Mouse (Mus musculus) heart, embryonic 14.5 days (tissue): ENCODE results near the gene Smarcal1. TPM values are rescaled to one million over a fixed set of nuclear protein-coding genes. Genes with fewer than 3 reads are reported as not detected.

ENCODE experiments used
- ATAC-seq: fragments of 200-750 bp; cut with Nextera tagmentation; 2 replicates; pipeline ENCODE4 v1.8.0; 2017; ENCODE audit warnings: low read depth, moderate TSS enrichment; ENCODE audit not compliant: insufficient number of reproducible peaks, insufficient read depth, low FRiP score
- H3K27ac ChIP-seq, 2 experiments: fragments of 200-500 bp in 1 of 2; fragments of 300-500 bp in 1 of 2; sonication (generic) in 1 of 2; replicated peaks in 1 of 2; 2 replicates each; pipeline ENCODE4 v1.5.1; 2012 to 2014; ENCODE audit warnings: low read depth in 2 of 2, low read length in 2 of 2, control low read depth in 1 of 2, mild to moderate bottlenecking in 1 of 2, mixed read lengths in 1 of 2; ENCODE audit not compliant: control insufficient read depth in 1 of 2, insufficient read depth in 1 of 2
- H3K27me3 ChIP-seq: fragments of 300-500 bp; sonication (generic); 2 replicates; pipeline ENCODE4 v1.6.1; 2014; ENCODE audit warnings: mild to moderate bottlenecking, low read length, control low read depth; ENCODE audit not compliant: control insufficient read depth, insufficient read depth
- H3K36me3 ChIP-seq: fragments of 300-500 bp; sonication (generic); 2 replicates; pipeline ENCODE4 v1.6.1; 2014; ENCODE audit warnings: mild to moderate bottlenecking, control low read depth, low read length, mixed read lengths; ENCODE audit not compliant: control insufficient read depth, insufficient read depth
- H3K4me1 ChIP-seq, 2 experiments: fragments of 200-500 bp in 1 of 2; fragments of 300-500 bp in 1 of 2; sonication (generic) in 1 of 2; 2 replicates each; pipeline ENCODE4 v1.6.1; 2012 to 2014; ENCODE audit warnings: low read length in 2 of 2, control low read depth in 1 of 2, mixed read lengths in 1 of 2; ENCODE audit not compliant: control insufficient read depth in 2 of 2, insufficient read depth in 2 of 2
- H3K4me2 ChIP-seq: fragments of 300-500 bp; sonication (generic); 2 replicates; pipeline ENCODE4 v1.6.1; 2014; ENCODE audit warnings: mild to moderate bottlenecking, low read length
- H3K4me3 ChIP-seq, 2 experiments: fragments of 200-500 bp in 1 of 2; fragments of 300-500 bp in 1 of 2; sonication (generic) in 1 of 2; 2 replicates each; pipeline ENCODE4 v1.5.1; 2012 to 2014; ENCODE audit warnings: low read length in 2 of 2, mild to moderate bottlenecking in 2 of 2, control low read depth in 1 of 2, low read depth in 1 of 2, moderate library complexity in 1 of 2; ENCODE audit not compliant: control insufficient read depth in 1 of 2, insufficient read depth in 1 of 2
- H3K9ac ChIP-seq: fragments of 300-500 bp; sonication (generic); 2 replicates; pipeline ENCODE4 v1.6.1; 2014; ENCODE audit warnings: mild to moderate bottlenecking, low read length
- H3K9me3 ChIP-seq: fragments of 300-500 bp; sonication (generic); 2 replicates; pipeline ENCODE4 v1.6.1; 2016; ENCODE audit warnings: low read length, control low read depth; ENCODE audit not compliant: control insufficient read depth
- WGBS: fragments of 180-500 bp; shearing (Covaris S2); extraction: QIAGEN DNeasy Blood & Tissue Kit; methylation state at CpG from one replicate; pipeline ENCODE4 v1.1.7; 2014; 5-methylcytosine and 5-hydroxymethylcytosine counted together
- polyA plus RNA-seq: library from polyadenylated mRNA; unstranded; fragments of >200 nt; fragmentation: Nextera tagmentation; extraction: Ambion mirVana; gene quantifications from 2 replicates; pipeline ENCODE4 v1.2.1, GENCODE M21; 2014

Smarcal1 gene
- polyA plus RNA-seq, 1 experiment from 2014 or later, result 18.8 TPM

GRCm38 (mm10) chr1:72558625-72559024 lies 24.4 kb upstream of the Smarcal1 start:
- 50% methylated on average over 2 of the region's 2 CpGs for WGBS
- H3K9me3 ChIP-seq, result no peaks in the 10 kb centered on the region
- no peaks in the 10 kb centered on the region for H3K36me3 ChIP-seq
- H3K9ac ChIP-seq, result no peak overlapping the region
- H3K27ac ChIP-seq, result no peak overlapping the region
- ATAC-seq, result no peak
- no peak overlapping the region for H3K4me2 ChIP-seq
- H3K4me3 ChIP-seq, result no peak overlapping the region
- H3K4me1 ChIP-seq, result no peaks in the 10 kb centered on the region
- no peaks in the 10 kb centered on the region for H3K27me3 ChIP-seq

- no peak for ATAC-seq
- H3K36me3 ChIP-seq, result no peaks in the 10 kb centered on the region
- no peak overlapping the region for H3K4me3 ChIP-seq
- WGBS, result 52% methylated on average over 6 of the region's 6 CpGs
- H3K4me2 ChIP-seq, result no peak overlapping the region
- H3K9me3 ChIP-seq, result no peaks in the 10 kb centered on the region
- no peaks in the 10 kb centered on the region for H3K27me3 ChIP-seq
- no peak overlapping the region for H3K27ac ChIP-seq
- no peaks in the 10 kb centered on the region for H3K4me1 ChIP-seq
- H3K9ac ChIP-seq, result no peak overlapping the region
These were observed 18.6 kb upstream of the Smarcal1 start for GRCm38 (mm10) chr1:72564334-72564962.

GRCm38 (mm10) chr1:72567056-72567455 lies 16.0 kb upstream of the Smarcal1 start:
- Histone ChIP-seq H3K9me3 (no peaks in the 10 kb centered on the region), H3K36me3 (no peaks in the 10 kb centered on the region), H3K27me3 (no peaks in the 10 kb centered on the region), H3K4me1 (no peaks in the 10 kb centered on the region), H3K27ac (no peak overlapping the region), H3K4me2 (peak overlapping the region; percentile 42), H3K9ac (no peak overlapping the region), H3K4me3 (peak overlapping the region; percentile 13; a peak in 2 of 4 replicates)
- ATAC-seq, result no peak
- 33% methylated on average over 9 of the region's 9 CpGs for WGBS

GRCm38 (mm10) chr1:72568725-72569124 lies 14.3 kb upstream of the Smarcal1 start:
- H3K4me3 ChIP-seq, result no peak overlapping the region
- H3K9ac ChIP-seq, result no peak overlapping the region
- H3K27me3 ChIP-seq, result no peaks in the 10 kb centered on the region
- H3K36me3 ChIP-seq, result no peaks in the 10 kb centered on the region
- no peak for ATAC-seq
- no peak overlapping the region for H3K4me2 ChIP-seq
- WGBS, result 88% methylated on average over 8 of the region's 8 CpGs
- no peak overlapping the region for H3K27ac ChIP-seq
- no peaks in the 10 kb centered on the region for H3K9me3 ChIP-seq
- H3K4me1 ChIP-seq, result no peaks in the 10 kb centered on the region

GRCm38 (mm10) chr1:72574047-72574446 lies 9.0 kb upstream of the Smarcal1 start:
- ATAC-seq, result no peak
- H3K36me3 ChIP-seq, result no peaks in the 10 kb centered on the region
- H3K9ac ChIP-seq, result no peak overlapping the region
- H3K4me3 ChIP-seq, result no peak overlapping the region
- H3K9me3 ChIP-seq, result no peaks in the 10 kb centered on the region
- H3K4me1 ChIP-seq, result peaks cover 0 to 2% of the 10 kb centered on the region in 2 experiments; a peak in 1 of 4 replicates
- peaks cover 22% of the 10 kb centered on the region for H3K27me3 ChIP-seq
- no peak overlapping the region for H3K27ac ChIP-seq
- no peak overlapping the region for H3K4me2 ChIP-seq
- 59% methylated on average over 7 of the region's 7 CpGs for WGBS

GRCm38 (mm10) chr1:72574608-72575007 lies 8.4 kb upstream of the Smarcal1 start:
- Histone ChIP-seq H3K4me2 (no peak overlapping the region), H3K9me3 (no peaks in the 10 kb centered on the region), H3K4me3 (no peak overlapping the region), H3K9ac (no peak overlapping the region), H3K27me3 (peaks cover 22% of the 10 kb centered on the region), H3K4me1 (peaks cover 0 to 2% of the 10 kb centered on the region in 2 experiments; a peak in 1 of 4 replicates), H3K36me3 (no peaks in the 10 kb centered on the region), H3K27ac (no peak overlapping the region)
- 34% methylated on average over 7 of the region's 7 CpGs for WGBS
- no peak for ATAC-seq

- no peak for ATAC-seq
- peaks cover 0 to 2% of the 10 kb centered on the region in 2 experiments; a peak in 1 of 4 replicates for H3K4me1 ChIP-seq
- no peak overlapping the region for H3K27ac ChIP-seq
- peaks cover 22% of the 10 kb centered on the region for H3K27me3 ChIP-seq
- H3K9ac ChIP-seq, result no peak overlapping the region
- no peak overlapping the region for H3K4me3 ChIP-seq
- H3K4me2 ChIP-seq, result no peak overlapping the region
- H3K36me3 ChIP-seq, result no peaks in the 10 kb centered on the region
- 39% methylated on average over 4 of the region's 4 CpGs for WGBS
- H3K9me3 ChIP-seq, result no peaks in the 10 kb centered on the region
These were observed 7.9 kb upstream of the Smarcal1 start for GRCm38 (mm10) chr1:72575121-72575520.

GRCm38 (mm10) chr1:72577481-72577922 lies 5.5 kb upstream of the Smarcal1 start:
- H3K27ac ChIP-seq, result no peak overlapping the region
- WGBS, result 8% methylated on average over 12 of the region's 12 CpGs
- ATAC-seq, result no peak
- peak overlapping the region; percentile 2; the same call in 1 of the 2 replicates for H3K9ac ChIP-seq
- peaks cover 22% of the 10 kb centered on the region for H3K27me3 ChIP-seq
- peaks cover 0 to 2% of the 10 kb centered on the region in 2 experiments; a peak in 1 of 4 replicates for H3K4me1 ChIP-seq
- H3K9me3 ChIP-seq, result no peaks in the 10 kb centered on the region
- H3K4me3 ChIP-seq, result no peak overlapping the region
- H3K36me3 ChIP-seq, result no peaks in the 10 kb centered on the region
- peak overlapping the region; percentile 29 for H3K4me2 ChIP-seq
